Mouse (Mus musculus) kidney, postnatal 36 days (tissue): ENCODE results near the gene Fstl1.

Experiments
- DNase-seq, 2 experiments: peaks; one replicate each; pipeline ENCODE4 v3.0.0; 2021 to 2022; ENCODE audit warnings: mixed read lengths in 2 of 2

Fstl1 gene

DNA sequence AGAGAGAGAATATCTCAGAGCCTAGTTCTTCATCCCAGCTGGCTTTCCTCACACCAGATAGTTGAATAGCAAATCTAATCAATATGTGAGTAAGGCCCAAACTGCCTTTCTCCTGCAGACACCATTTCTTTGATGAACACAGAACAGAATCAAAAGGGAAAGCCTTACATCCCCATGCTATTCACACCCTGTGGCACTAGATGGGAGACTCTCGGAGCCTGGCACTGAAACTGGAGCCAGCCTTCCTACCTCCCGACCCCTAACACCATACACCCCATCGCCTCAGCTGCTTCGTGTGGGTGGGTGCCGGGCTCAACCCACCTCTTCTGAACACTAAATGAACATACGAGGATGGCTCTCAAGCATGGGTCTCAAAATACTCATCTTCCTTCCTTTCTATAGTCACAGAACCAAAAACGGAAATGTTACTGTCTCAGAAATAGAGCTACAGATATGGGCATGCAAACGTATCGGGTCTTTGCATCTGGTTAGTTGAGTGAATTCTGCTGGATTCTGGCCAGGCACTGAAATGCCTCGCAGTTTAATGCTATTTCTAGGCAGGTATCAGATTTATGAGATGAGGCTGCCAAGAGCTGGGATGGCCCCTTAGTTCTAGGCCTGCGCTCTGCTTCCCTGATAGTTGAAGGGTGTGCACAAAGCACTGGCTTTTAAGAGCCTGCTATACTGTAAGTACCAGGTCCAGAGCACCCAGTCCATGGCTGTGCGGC, 48.3 kb downstream of the Fstl1 start:
- no peak for DNase-seq

DNA sequence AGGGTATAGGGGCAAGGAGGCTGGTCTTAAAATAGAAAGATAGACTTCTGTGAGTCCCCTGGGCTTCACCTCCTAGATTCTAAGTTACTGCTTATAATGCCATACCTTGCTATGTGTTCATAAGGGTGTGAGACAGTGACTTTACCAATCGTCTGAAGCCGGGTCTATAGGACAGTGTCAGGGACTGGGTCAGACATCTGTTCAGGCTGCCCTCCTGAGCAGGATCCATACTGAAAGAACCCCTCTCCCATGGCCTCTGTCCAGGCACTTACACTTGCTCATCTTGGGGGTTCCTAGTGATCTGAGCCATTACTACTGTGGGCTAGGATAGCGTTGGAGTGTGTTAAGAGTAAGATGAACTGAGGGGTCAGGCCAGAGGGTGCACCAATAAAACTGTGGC, 49.6 kb downstream of the Fstl1 start:
- DNase-seq: no peak

DNA sequence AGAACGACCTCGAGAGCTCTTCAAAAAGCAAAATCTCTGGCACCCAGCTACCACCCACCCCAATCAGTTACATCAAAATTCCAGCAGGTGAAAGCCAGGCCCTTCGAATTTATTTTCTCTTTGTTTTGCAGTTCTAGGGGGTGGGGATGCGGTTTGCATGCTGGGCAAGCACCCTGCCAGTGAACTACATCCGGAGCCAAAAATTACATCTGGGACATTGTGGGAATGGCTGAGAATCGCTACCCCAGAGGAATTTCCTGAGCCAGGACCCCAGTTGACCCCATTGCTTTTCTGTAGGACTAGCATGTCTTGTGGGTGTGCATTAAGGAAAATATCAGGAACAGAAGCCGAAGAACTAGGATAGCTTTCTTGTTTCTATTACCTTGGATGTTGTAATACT, 54.4 kb downstream of the Fstl1 start:
- peak in 1 of 2 experiments; percentile 28 for DNase-seq

DNA sequence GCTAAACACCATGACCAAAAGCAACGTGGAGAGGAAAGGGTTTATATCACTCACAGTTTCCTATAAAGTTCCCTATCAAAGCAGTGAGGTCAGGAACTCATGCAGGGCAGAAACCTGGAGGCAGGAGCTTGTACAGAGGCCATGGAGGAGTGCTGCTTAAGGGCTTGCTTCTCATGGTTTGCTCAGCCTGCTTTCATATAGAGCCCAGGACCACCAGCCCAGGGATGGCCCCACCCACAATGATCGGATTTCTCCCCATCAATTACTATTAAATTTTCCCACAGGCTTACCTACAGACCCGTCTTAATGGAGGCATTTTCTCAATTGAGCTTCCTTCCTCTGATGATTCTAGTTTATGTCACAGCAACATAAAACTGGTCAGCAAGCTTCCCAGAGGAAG, 60.9 kb downstream of the Fstl1 start:
- no peak for DNase-seq

DNA sequence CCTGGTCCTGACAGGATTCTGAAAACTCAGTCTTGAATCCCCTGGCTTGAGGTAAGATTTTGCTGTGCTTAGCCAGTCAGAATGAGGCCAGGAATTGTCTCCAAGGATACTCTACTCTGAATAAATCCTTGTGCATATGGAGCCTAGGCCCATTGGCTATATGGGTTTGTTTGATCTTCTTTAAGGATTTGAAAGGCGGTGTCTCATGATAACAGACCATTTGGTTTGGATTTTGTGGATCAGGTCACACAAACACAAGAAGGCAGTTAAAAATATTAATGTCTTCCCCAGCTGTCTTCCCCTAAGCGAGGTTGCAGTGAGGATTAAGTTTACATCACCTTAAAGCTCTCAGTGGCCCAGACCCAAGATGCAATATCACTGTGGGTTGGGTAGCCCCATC, 65.8 kb downstream of the Fstl1 start:
- DNase-seq: no peak

DNA sequence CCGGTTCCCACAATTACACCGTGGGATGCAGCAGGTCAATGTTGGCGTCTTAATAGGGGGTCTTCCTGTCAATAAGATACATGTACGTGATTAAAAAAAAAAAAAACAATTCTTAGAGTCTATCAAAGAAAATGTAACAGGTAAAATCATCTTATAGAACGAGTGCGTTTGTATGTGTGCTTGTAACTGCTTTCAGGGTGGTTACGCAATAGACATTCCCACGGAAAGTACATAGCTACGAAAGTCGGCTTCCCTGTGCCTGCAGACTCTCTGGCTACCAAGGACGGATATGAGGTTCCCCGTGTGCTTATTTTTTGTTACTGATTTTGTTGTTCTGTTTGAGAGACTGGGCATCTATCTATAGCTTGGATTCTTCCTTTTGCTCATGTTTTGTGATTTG, 67.1 kb downstream of the Fstl1 start:
- no peak for DNase-seq

DNA sequence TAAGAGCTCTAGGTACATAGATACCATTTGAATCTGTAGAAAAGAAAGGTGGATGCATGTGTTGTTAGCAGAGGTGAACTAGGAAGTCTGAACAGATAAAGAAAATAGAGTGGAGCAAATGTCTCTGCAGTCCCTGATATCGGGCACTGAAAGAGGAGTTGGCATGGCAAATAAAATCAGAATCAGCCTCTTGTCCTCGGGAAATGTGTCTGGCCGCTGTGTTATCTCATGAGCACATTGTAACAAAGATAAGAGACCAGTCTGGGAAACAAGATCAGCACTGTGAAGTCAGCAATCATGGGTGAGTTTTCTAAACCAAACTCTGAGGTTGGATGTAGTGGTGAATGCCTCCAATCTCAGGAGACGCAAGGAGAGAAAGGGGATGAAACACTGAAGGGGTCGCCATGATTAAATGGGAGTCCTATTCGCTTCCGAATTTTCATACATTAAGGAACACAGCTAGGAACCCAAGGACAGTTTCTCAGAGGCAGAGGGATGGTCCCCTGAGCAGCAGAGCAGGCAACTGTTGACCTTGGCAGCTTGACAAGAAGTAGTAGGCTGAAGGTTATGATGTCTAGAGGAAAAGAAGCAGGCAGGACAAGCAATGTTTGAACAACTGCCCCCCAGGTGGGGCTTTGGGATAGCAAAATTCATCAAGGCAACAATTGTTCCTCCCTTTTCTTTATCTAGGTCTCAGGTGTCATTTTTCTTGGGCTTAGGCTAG, 68.7 kb downstream of the Fstl1 start:
- peak; percentile 40 to 46 for DNase-seq

DNA sequence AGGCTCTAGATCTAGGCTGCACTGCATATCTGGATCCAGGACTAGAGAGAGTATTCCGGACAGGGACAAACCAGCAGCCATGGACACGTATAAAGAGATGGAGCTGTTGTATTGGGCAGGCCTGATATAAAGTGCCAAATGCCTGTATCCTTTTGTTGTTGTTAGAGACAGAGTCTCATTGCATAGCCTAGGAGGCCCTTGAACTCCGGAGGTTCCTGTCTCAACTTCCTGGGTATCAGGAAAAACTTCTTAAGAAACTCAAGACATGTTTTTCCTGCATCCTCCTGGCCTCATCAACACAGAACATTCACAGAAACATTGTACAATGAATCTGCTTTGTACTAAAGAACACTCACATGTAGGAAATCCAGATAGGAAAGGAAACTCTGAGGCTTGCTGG, 70.4 kb downstream of the Fstl1 start:
- no peak for DNase-seq

DNA sequence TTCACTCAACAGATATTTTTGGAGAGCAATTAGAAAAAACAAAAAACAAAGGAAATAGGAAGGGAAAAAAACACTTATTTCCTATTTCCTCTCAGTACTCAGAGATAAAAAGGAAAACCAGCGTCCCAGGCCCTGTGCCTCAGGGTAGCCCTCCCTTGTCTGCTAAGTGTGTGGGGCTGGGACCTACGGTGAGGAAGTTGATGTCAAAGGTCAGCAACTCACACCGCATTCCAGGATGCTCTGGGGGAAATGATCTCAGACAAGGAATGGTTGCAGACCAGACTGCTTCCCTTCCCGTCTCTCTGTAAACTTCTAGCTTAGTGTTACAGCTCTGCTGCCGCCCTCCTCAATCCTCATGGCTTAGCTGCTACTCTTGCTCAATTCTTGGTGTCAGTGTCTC, 74.7 kb downstream of the Fstl1 start:
- peak; percentile 59 to 78 for DNase-seq

DNA sequence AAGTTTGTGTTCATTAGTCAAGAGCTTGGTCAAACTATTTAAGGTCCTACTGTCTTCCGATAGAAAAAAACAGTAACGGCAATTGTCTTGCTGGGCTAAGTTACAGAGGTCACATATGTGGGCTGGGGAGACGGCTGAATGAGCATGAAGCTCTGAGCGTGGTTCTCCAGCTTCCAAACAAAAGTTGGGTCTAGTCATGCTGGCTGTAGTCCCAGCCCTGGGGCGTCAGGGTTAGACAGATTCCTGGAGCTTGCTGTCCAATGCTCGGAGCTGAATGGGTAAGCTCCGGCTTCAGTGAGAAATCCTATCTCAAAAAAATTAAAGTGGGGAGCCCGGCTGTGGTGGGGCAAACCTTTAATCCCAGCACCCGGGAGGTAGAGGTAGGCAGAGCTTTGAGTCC, 76.6 kb downstream of the Fstl1 start:
- peak; percentile 49 to 75 for DNase-seq

DNA sequence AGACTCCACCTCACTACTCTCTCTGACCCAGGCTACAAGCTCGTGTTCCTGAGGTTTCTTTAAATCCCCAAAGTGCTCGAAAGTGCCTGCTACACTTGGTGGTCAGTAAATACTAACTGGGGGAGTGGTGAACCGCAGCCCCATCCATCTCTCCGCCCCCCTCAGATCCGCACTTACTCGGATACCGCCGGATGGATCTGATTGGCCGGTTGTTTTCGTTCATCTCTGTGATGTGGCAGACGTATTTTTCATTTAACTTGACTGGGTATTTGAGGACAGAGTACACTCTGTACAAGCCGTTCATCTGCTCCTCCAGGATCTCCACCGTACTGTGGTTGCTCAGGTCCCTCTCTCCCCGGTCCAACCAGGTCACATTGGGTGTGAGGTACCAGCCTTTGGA, 77.4 kb downstream of the Fstl1 start:
- DNase-seq: no peak

DNA sequence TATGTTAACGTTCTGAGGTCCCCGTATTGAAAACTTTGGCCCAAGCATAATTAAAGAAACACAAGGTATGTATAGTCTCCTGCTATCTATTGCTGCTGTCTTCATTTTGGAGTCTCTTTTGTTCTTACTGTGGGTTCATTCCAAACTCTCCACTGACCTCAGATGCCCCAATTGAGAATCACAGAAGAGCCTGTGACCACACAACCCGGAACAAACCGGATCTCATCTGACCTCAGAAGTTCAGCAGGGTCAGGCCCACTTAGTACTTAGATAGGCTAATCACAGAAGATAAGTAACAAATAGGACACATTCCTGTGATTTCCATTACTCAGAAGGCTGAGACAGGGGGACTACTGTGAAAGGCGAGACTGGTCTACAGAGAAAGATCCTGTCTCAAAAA, 77.9 kb downstream of the Fstl1 start:
- DNase-seq: no peak

DNA sequence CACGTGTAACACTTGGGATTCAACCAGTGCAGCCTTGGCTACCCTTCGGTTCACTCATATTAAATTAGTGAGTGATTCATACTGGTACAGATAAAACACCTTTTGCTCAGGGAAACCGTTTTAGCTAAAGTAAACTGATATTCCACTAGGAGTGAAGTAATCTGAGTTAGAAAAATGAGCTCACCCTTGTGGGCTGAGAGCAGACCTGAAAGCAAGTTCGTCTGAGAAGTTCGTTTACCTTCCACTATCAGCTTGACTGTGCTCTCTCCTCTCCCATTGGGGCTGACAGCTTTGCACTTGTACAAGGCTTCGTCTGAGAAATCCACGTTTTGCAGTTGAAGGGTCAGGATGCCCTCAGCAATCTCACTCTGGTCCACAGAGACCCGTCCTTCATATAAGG, 78.9 kb downstream of the Fstl1 start:
- DNase-seq: no peak

DNA sequence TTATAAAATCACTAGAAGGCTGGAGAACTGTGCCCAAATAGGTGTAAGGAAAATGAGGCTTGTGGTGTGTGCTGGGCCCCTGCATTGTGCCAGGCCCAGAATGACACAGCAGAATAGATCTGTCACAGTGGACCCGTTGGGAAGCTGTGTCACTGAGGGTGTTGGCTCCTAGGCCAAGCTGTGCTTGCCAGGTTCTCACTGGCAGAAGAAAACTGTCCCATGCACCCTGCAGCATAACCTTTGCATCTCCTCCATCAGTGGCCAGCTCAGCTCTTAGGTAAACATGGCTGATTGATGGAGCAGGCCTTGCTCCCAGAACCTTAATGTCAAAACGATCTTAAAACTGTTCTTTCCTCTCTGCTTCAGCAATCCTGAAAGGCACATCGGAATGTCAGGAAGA, 79.7 kb downstream of the Fstl1 start:
- DNase-seq: peak; percentile 59 to 64

DNA sequence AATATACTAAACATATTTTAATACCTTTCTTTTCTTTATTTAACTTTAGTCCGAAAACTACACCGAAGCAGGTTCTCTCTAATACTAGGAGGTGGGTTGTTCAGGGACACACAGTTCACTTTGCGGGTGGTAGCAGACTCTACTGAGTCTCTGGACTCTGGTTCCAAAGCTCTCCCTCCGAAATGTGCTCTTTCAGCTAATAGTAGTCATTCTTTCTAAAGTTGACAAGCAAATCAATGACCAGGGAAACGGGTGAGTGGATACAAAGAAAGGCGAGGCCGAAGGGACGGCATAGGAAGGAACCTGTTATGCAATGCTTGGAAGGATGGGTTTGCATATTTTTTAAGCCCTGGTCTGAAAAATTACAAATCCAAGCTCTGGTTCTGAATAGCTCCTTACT, 80.8 kb downstream of the Fstl1 start:
- DNase-seq: peak; percentile 63 to 89

DNA sequence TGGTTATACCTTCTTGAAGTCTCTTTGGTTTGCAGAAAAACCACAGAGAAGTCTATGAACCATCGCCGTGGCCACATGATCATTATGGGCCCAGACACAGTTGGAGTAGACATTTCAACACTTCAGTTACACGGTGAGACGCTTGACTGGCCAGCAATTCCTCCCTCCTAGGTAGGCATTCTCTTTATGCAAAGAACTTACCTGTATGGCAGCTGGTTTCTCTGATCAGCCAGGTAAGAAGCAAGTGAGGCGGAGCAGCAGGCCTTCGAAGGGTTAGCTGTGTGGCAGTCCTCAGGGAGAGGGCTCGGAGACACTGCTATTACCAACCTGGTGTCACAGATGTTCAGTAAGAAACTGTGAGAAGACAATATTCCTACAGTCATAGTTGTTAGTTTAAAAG, 83.5 kb downstream of the Fstl1 start:
- peak in 1 of 2 experiments; percentile 53 for DNase-seq

DNA sequence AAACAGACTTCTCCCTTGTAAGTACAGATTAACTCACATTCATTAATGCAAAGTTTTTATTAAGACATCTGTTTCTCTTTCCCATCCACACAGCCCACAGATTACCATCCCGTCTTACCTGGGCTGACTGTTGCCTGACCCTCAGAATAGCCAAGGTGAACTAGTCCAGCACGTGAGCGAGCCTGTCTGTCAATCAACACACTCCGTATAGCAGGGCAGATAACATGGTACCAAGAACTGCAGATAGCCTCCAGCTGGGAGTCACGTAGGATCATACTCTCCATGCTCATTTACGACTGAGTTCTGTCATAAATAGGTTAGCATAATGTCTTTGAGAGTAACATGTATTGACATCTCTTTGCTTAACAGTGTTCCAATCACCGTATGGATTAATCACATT, 84.4 kb downstream of the Fstl1 start, which contains the start of gene Gm36028:
Gene Gm36028 (minus strand): TSS at position 118 of the 400 bp plus-strand sequence.
- no peak for DNase-seq

DNA sequence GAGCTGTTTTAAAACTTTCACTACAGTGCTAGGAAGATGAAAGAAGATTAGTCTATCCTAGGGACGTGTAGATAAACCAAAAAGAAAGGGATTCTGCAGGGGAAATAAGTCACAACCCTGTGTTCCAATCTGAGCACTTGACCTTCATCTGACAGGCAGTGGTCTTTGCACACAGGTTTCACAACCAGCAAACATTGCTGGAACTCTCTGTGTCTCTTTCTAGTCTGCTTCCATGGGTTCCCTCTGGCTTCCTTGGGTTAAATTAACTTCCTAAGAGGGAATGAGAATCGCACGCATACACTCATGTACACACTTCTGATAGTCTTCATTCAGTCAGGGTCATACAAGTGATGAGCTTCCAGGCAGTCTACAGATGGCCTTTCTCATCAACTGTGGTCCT, 87.2 kb downstream of the Fstl1 start:
- no peak for DNase-seq

DNA sequence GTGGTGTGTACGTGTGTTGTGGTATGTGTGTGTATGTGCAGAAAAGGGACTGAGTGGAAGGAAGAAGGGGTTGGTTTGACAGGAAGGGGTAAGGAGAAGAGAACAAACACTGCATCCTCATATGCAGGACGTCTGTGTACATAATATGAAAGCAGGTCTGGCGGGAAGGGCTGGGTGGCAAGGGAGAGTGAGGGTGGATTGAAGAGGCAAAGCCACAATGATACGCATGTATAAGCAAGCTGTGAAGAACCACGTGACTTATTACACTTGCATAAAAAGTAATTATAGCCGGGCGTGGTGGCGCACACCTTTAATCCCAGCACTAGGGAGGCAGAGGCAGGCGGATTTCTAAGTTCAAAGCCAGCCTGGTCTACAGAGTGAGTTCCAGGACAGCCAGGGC, 89.2 kb downstream of the Fstl1 start:
- DNase-seq: no peak

DNA sequence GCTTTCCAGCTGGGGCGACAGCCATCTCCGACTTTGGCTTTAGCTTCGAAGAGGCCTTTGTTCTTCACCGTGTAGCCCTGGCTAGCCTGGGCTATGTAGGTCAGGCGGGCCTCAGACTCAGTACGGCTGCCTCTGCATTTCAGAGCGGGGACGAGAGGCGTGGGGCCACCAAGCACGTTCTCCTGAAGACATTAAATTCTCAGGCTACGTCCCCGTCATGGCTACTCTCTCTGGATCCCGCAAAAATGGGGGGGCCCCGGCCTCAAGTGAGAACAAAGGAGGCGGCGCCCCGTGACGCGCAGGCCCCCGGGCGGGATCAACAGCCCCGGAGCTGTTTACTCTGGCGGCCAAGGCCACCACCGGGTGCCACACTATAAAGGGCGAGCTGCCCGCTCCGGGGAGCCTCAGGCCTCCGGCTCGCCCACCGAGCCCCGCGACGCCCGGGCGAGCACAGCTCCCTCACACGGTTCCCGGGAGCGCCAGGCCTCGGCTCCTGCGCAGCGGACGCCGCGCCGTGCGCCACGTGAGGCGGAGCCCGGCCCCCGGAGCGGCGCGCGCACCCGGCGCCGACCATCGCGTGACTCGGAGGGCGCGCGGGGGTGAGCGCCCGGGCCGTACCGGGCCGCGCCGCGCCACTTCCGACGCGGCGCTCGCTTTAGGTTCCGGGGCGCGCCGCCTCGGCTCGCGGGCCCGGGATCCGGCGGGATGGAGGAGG, 91.3 kb downstream of the Fstl1 start, which contains the start of gene Lrrc58:
Gene Lrrc58 (plus strand): TSS at position 599 of the 715 bp plus-strand sequence.
- DNase-seq: peak; percentile 81 to 92

DNA sequence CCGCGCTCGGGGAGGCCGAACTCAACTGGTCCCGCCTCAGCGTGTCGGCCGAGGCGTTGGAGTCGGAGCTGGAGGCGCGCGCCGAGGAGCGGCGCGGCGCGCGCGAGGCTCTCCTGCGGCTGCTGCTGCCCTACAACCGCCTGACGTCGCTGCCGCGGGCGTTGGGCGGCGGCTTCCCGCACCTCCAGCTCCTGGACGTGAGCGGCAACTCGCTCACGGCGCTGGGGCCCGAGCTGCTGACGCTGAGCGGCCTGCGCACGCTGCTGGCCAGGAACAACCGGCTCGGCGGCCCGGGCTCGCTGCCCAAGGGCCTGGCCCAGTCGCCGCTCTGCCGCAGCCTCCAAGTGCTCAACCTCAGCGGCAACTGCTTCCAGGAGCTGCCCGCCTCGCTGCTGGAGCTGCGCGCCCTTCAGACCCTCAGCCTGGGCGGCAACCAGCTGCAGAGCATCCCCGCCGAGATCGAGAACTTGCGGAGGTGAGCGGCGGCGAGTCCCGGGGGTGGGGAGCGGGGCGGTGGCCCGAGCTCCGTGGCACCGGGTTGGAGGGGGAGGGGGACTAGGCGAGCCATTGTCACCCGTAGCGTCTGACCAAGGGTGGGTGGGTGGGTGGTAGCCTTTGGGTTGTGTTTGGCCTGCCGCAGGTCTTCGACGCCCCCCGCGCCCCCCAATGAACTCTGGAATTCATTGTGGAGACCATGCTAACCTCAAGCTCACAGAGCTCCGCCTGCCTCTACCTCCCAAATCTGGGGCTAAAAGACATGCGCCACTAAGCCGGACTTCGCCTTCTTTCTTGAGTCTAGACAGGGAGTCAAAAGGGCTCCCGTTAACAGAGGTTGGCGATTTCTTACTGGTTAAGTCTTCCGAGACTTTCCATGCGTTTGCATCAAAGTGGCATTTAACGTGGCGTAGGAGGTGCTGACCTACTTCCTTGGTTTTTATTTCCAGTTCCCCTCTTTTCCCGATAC, 92.1 kb downstream of the Fstl1 start:
- peak; percentile 76 to 82 for DNase-seq

DNA sequence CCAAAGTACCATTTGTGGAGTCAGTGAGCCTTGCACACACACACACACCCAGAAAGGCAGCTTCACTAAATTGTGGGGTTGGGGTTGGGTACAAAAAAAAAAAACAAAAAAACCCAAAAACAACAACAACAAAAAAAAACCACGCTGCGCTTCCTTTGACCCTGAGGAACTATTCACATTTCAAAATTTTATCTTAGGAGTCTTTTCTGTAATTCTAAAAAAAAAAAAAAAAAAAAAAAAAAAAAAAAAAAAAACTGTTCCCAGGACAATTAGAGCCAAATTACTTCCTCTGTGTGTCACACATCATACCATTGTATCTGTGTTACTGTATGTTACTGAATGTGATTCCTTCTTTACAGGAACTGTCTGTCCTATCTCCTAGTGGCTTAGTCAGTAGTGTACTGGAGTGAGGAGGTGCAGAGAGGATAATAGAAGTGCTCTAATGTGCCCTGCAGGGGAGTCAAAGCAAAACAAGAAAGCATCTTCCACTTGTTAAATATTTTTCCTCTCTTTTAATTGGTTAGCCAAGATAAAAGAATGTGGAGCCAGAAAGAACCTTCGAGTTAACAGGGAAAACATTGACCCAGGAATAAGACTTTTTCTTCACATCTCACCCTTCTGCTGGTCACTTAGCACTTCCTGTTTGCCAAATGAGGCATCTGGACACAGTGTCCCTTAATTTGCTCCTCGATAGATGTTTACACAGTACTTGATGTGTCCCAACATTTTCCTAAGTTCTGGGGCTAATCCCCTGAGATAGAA, 93.0 kb downstream of the Fstl1 start:
- peak in 1 of 2 experiments; percentile 51 for DNase-seq
